Mouse (Mus musculus) frontal cortex, postnatal 25 days (tissue): ENCODE results near the gene Syce3.

Source experiments
- DNase-seq, 2 experiments: peaks; one replicate each; pipeline ENCODE4 v3.0.0; 2022; ENCODE audit warnings: low spot score in 2 of 2

Gene Syce3

GRCm38 (mm10) chr15:89424621-89425020 lies 14.3 kb upstream of the Syce3 start:
- no peak for DNase-seq

GRCm38 (mm10) chr15:89421938-89422337 lies 11.6 kb upstream of the Syce3 start:
- DNase-seq: no peak

GRCm38 (mm10) chr15:89415282-89415681 lies 5.0 kb upstream of the Syce3 start:
- no peak for DNase-seq

- no peak for DNase-seq
Observed at GRCm38 (mm10) chr15:89406691-89407090, 3.6 kb downstream of the Syce3 start.

- DNase-seq: no peak
Observed at GRCm38 (mm10) chr15:89404831-89405623, 5.3 kb downstream of the Syce3 start.

GRCm38 (mm10) chr15:89402471-89402870 lies 7.8 kb downstream of the Syce3 start:
- DNase-seq: no peak

- DNase-seq: no peak
Observed at GRCm38 (mm10) chr15:89399716-89400115, 10.6 kb downstream of the Syce3 start.

GRCm38 (mm10) chr15:89398146-89398545 lies 12.2 kb downstream of the Syce3 start:
- DNase-seq: no peak

- DNase-seq: no peak
Observed at GRCm38 (mm10) chr15:89396883-89397282, 13.4 kb downstream of the Syce3 start.

- DNase-seq: no peak
Observed at GRCm38 (mm10) chr15:89390081-89390480, 20.2 kb downstream of the Syce3 start.

- no peak for DNase-seq
Observed at GRCm38 (mm10) chr15:89387127-89387526, 23.2 kb downstream of the Syce3 start.

GRCm38 (mm10) chr15:89384617-89385016 lies 25.7 kb downstream of the Syce3 start, which contains the start of gene Klhdc7b:
TSS of gene Klhdc7b (plus strand) at chr15:89384917.
- DNase-seq: no peak

GRCm38 (mm10) chr15:89379429-89379828 lies 30.9 kb downstream of the Syce3 start:
- no peak for DNase-seq

GRCm38 (mm10) chr15:89378831-89379401 lies 31.4 kb downstream of the Syce3 start, which contains the start of gene Odf3b:
TSS of gene Odf3b (minus strand) at chr15:89379282.
- DNase-seq: no peak

GRCm38 (mm10) chr15:89377938-89378828 lies 32.1 kb downstream of the Syce3 start:
- no peak for DNase-seq

- DNase-seq: no peak
Observed at GRCm38 (mm10) chr15:89377362-89377761, 32.9 kb downstream of the Syce3 start.

- no peak for DNase-seq
Observed at GRCm38 (mm10) chr15:89376957-89377356, 33.3 kb downstream of the Syce3 start, which contains the start of gene Tymp. TSS of gene Tymp (minus strand) at chr15:89377039.

GRCm38 (mm10) chr15:89376040-89376439 lies 34.3 kb downstream of the Syce3 start:
- no peak for DNase-seq

GRCm38 (mm10) chr15:89374801-89375534 lies 35.3 kb downstream of the Syce3 start:
- DNase-seq: no peak

- DNase-seq: no peak
Observed at GRCm38 (mm10) chr15:89374340-89374739, 36.0 kb downstream of the Syce3 start.

GRCm38 (mm10) chr15:89373762-89374248 lies 36.5 kb downstream of the Syce3 start, which contains the start of gene Sco2:
TSS of gene Sco2 (minus strand) at chr15:89373846.
- peak; percentile 95 to 97 for DNase-seq
